16 mouse cellular contexts compared by ENCODE assay signal in genomic region chr6:29241697-29242096, GRCm38 (mm10). TPM values are rescaled to one million over a fixed set of nuclear protein-coding genes. Genes with fewer than 3 reads are reported as not detected.
DNase-seq lines count a peak whose midpoint lies in the region; ATAC-seq and TF ChIP-seq lines count a peak whose summit lies in the region.
"Had no signal": no experiment of that assay in that cellular context is flagged by ENCODE, and none has a peak within 500 bp of the region (broad histone marks: within the 10 kb centered on the region; RNA-seq: fewer than 3 reads in every experiment).

No protein-coding gene starts in this region.

- ATAC-seq in hindbrain, postnatal 0 days, result no peak
- ATAC-seq in hindbrain, embryonic 14.5 days (ENCODE audit: low FRiP score), result no peak
- ATAC-seq: hindbrain, embryonic 16.5 days had no signal

- H3K9me3 ChIP-seq in hindbrain, postnatal 0 days (ENCODE audit: low read length), result no peaks in the 10 kb centered on the region
- H3K9me3 ChIP-seq in hindbrain, embryonic 14.5 days (ENCODE audit: control insufficient read depth, low read length), result no peaks in the 10 kb centered on the region
- H3K9me3 ChIP-seq: embryonic facial prominence, embryonic 15.5 days; heart, embryonic 13.5 days; limb, embryonic 12.5 days; neural tube, embryonic 12.5 days had no signal

- no peak overlapping the region for H3K27ac ChIP-seq in hindbrain, postnatal 0 days
- H3K27ac ChIP-seq in hindbrain, embryonic 14.5 days, result no peak overlapping the region
- H3K27ac ChIP-seq: embryonic facial prominence, embryonic 15.5 days; heart, embryonic 13.5 days; limb, embryonic 12.5 days; neural tube, embryonic 12.5 days had no signal

- no peak for DNase-seq in hindbrain, postnatal 0 days (ENCODE audit: low spot score)
- no peak for DNase-seq in hindbrain, embryonic 14.5 days (ENCODE audit: low spot score)
- DNase-seq in lung, postnatal 36 days, result peak; percentile 13
- DNase-seq in lung, postnatal 4 days, result no peak
- DNase-seq in MEL-GATA-1-ER (ENCODE audit: extremely low read depth, low read depth), result peak; percentile 19
- DNase-seq in naive thymus-derived CD4-positive, alpha-beta T cell, adult 2 months (ENCODE audit: low read depth), result peak; percentile 67
- no peak for DNase-seq in layer of hippocampus, adult 9-10 months (ENCODE audit: low spot score)
- DNase-seq in cerebellum, postnatal 14 days, result no peak
- DNase-seq: adrenal gland, postnatal 10 days; cerebellum, adult 11-12 months had no signal

- no peak overlapping the region for H3K4me3 ChIP-seq in hindbrain, postnatal 0 days (ENCODE audit: low read length)
- H3K4me3 ChIP-seq in hindbrain, embryonic 14.5 days (replicated peaks; ENCODE audit: low read length), result no peak overlapping the region
- H3K4me3 ChIP-seq: embryonic facial prominence, embryonic 15.5 days; heart, embryonic 13.5 days; limb, embryonic 12.5 days; megakaryocyte, embryonic 14.5 days; neural tube, embryonic 12.5 days had no signal

- 53% methylated on average over 2 of the region's 2 CpGs for WGBS in hindbrain, postnatal 0 days
- 47% methylated on average over 2 of the region's 2 CpGs for WGBS in hindbrain, embryonic 14.5 days

- no peak overlapping the region for H3K4me2 ChIP-seq in hindbrain, postnatal 0 days (ENCODE audit: low read depth, low read length)
- no peak overlapping the region for H3K4me2 ChIP-seq in hindbrain, embryonic 14.5 days (replicated peaks)
- H3K4me2 ChIP-seq: embryonic facial prominence, embryonic 15.5 days; heart, embryonic 13.5 days; limb, embryonic 12.5 days; neural tube, embryonic 12.5 days had no signal

- no peaks in the 10 kb centered on the region for H3K27me3 ChIP-seq in hindbrain, postnatal 0 days (ENCODE audit: insufficient read depth, low read length)
- H3K27me3 ChIP-seq in hindbrain, embryonic 14.5 days (ENCODE audit: control insufficient read depth, insufficient read depth, low read length), result no peaks in the 10 kb centered on the region
- H3K27me3 ChIP-seq: heart, embryonic 13.5 days; limb, embryonic 12.5 days; neural tube, embryonic 12.5 days had no signal

- H3K9ac ChIP-seq in hindbrain, postnatal 0 days (replicated peaks; ENCODE audit: low read length), result no peak overlapping the region
- H3K9ac ChIP-seq in hindbrain, embryonic 14.5 days, result no peak overlapping the region
- H3K9ac ChIP-seq: embryonic facial prominence, embryonic 15.5 days; heart, embryonic 13.5 days; limb, embryonic 12.5 days; neural tube, embryonic 12.5 days had no signal

- H3K36me3 ChIP-seq in hindbrain, postnatal 0 days (ENCODE audit: insufficient read depth, low read length), result no peaks in the 10 kb centered on the region
- H3K36me3 ChIP-seq in hindbrain, embryonic 14.5 days (replicated peaks; ENCODE audit: control insufficient read depth, insufficient read depth), result no peaks in the 10 kb centered on the region
- H3K36me3 ChIP-seq: embryonic facial prominence, embryonic 15.5 days; heart, embryonic 13.5 days; limb, embryonic 12.5 days; neural tube, embryonic 12.5 days had no signal

- no peaks in the 10 kb centered on the region for H3K4me1 ChIP-seq in hindbrain, postnatal 0 days (ENCODE audit: insufficient read depth, low read length)
- no peaks in the 10 kb centered on the region for H3K4me1 ChIP-seq in hindbrain, embryonic 14.5 days (replicated peaks; ENCODE audit: control insufficient read depth, insufficient read depth, low read length)
- H3K4me1 ChIP-seq: embryonic facial prominence, embryonic 15.5 days; heart, embryonic 13.5 days; limb, embryonic 12.5 days; neural tube, embryonic 12.5 days had no signal

- TF ChIP-seq CTCF in hindbrain, postnatal 0 days (IDR thresholded peaks at IDR 0.05; ENCODE audit: low read depth), result peak; percentile 41

RNA-seq across cellular contexts. Expression of gene Impdh1, which starts 25.5 kb away (rescaled TPM):
- 37.8 and 46.3 TPM in 2 replicates for total RNA-seq in hindbrain, postnatal 0 days (2014; rRNA removed)
- 63.4 and 64.4 TPM in 2 replicates for polyA plus RNA-seq in hindbrain, postnatal 0 days (2015; fragmentation: Nextera tagmentation; extraction: Ambion mirVana)
- 60.8 and 65.0 TPM in 2 replicates for polyA plus RNA-seq in hindbrain, embryonic 14.5 days (2014; fragmentation: Nextera tagmentation; extraction: Ambion mirVana)

RNA-seq across cellular contexts. Expression of gene Hilpda, which starts 30.6 kb away (rescaled TPM):
- total RNA-seq in hindbrain, postnatal 0 days (2014; rRNA removed), result 26.5 and 35.8 TPM in 2 replicates
- polyA plus RNA-seq in hindbrain, postnatal 0 days (2015; fragmentation: Nextera tagmentation; extraction: Ambion mirVana), result 23.3 and 25.6 TPM in 2 replicates
- 29.1 and 34.2 TPM in 2 replicates for polyA plus RNA-seq in hindbrain, embryonic 14.5 days (2014; fragmentation: Nextera tagmentation; extraction: Ambion mirVana)

RNA-seq across cellular contexts. Expression of gene Fam71f2, which starts 37.7 kb away (rescaled TPM):
- total RNA-seq in hindbrain, postnatal 0 days (2014; rRNA removed), result 0.79 and 2.1 TPM in 2 replicates
- polyA plus RNA-seq in hindbrain, postnatal 0 days (2015; fragmentation: Nextera tagmentation; extraction: Ambion mirVana), result 0.29 and 0.39 TPM in 2 replicates
- polyA plus RNA-seq in hindbrain, embryonic 14.5 days (2014; fragmentation: Nextera tagmentation; extraction: Ambion mirVana), result 0.23 and 0.54 TPM in 2 replicates
- polyA plus RNA-seq: heart, embryonic 13.5 days had no signal

Comparison
In these comparisons a context has a peak if more than half of its experiments do, and no peak if none do; other contexts are left out.
1. DNase-seq: peak in lung, postnatal 36 days (single experiment), MEL-GATA-1-ER (single experiment) and naive thymus-derived CD4-positive, alpha-beta T cell, adult 2 months (single experiment); none in hindbrain, postnatal 0 days (single experiment), hindbrain, embryonic 14.5 days (single experiment), lung, postnatal 4 days (0 of 2), layer of hippocampus, adult 9-10 months (single experiment) and cerebellum, postnatal 14 days (0 of 2).